Mouse (Mus musculus) c-Kit-negative CD71-positive TER-119-positive erythroid progenitor cells, embryonic 14.5 days (primary cell): ENCODE measurements around the gene Spata6.

Experiments
- DNase-seq: peaks from one replicate; pipeline ENCODE4 v3.0.0-alpha.2; 2013; ENCODE audit warnings: low read depth, low spot score

The Spata6 gene

GRCm38 (mm10) chr4:111838882-111839281 is 119.1 kb downstream of the Spata6 start:
- DNase-seq, result no peak

GRCm38 (mm10) chr4:111852626-111853025 is 132.8 kb downstream of the Spata6 start:
- DNase-seq, result no peak

- no peak for DNase-seq
These were observed 146.9 kb downstream of the Spata6 start for GRCm38 (mm10) chr4:111866701-111867100.

GRCm38 (mm10) chr4:111867743-111868401 is 148.1 kb downstream of the Spata6 start:
- no peak for DNase-seq
